Mouse (Mus musculus) kidney, adult 2 months (tissue): ENCODE measurements around the gene Alg5.

ENCODE experiments used
- CTCF ChIP-seq: fragments of 200-500 bp; conservative IDR thresholded peaks from 2 replicates; pipeline ENCODE4 v1.5.1; 2011; ENCODE audit warnings: low read depth, mild to moderate bottlenecking, control low read depth, low read length, moderate library complexity, mixed read lengths; ENCODE audit not compliant: insufficient read depth, insufficient read length
- POLR2A ChIP-seq: fragments of 200-500 bp; IDR thresholded peaks from one replicate; pipeline ENCODE4 v1.6.1; 2011; ENCODE audit warnings: low read depth, low read length, control low read depth

- TF ChIP-seq CTCF (no peak), POLR2A (no peak)
Measured at GRCm38 (mm10) chr3:54687245-54687644, 48.1 kb upstream of the Alg5 start.
